Mouse (Mus musculus) ES-Bruce4 (cell line): ENCODE results near the gene Tubg2. TPM values are rescaled to one million over a fixed set of nuclear protein-coding genes. Genes with fewer than 3 reads are reported as not detected.

ENCODE experiments used
- H3K27ac ChIP-seq: 2 replicates; pipeline ENCODE4 v1.5.1; 2012; ENCODE audit warnings: low read length, inconsistent platforms; ENCODE audit not compliant: insufficient read depth
- H3K27me3 ChIP-seq: 2 replicates; pipeline ENCODE4 v1.6.1; 2012; ENCODE audit warnings: mild to moderate bottlenecking, low read length, inconsistent platforms; ENCODE audit not compliant: control insufficient read depth, poor library complexity, insufficient read depth, severe bottlenecking
- H3K36me3 ChIP-seq: 2 replicates; pipeline ENCODE4 v1.6.1; 2012; ENCODE audit warnings: inconsistent platforms, mild to moderate bottlenecking, low read length, moderate library complexity; ENCODE audit not compliant: control insufficient read depth, poor library complexity, insufficient read depth, severe bottlenecking
- H3K4me1 ChIP-seq: one replicate; pipeline ENCODE4 v1.8.1; 2011; ENCODE audit warnings: low read length; ENCODE audit not compliant: control insufficient read depth, insufficient read depth
- H3K4me3 ChIP-seq: 2 replicates; pipeline ENCODE4 v1.5.1; 2011; ENCODE audit warnings: low read depth, mild to moderate bottlenecking, low read length
- H3K9ac ChIP-seq: 2 replicates; pipeline ENCODE4 v1.6.1; 2012; ENCODE audit warnings: low read depth, mild to moderate bottlenecking, inconsistent platforms; ENCODE audit not compliant: poor library complexity, severe bottlenecking
- H3K9me3 ChIP-seq: replicated peaks from 2 replicates; pipeline ENCODE4 v1.6.1; 2012; ENCODE audit warnings: mild to moderate bottlenecking, low read length, inconsistent platforms; ENCODE audit not compliant: control insufficient read depth, poor library complexity, insufficient read depth, severe bottlenecking
- CTCF ChIP-seq: IDR thresholded peaks from one replicate; pipeline ENCODE4 v1.8.1; 2011; ENCODE audit warnings: low read depth, low read length
- EP300 ChIP-seq: IDR thresholded peaks from 2 replicates; pipeline ENCODE4 v1.6.1; 2011; ENCODE audit warnings: low read depth, low read length; ENCODE audit not compliant: insufficient read depth
- POLR2A ChIP-seq: IDR thresholded peaks from one replicate; pipeline ENCODE4 v1.8.1; 2011; ENCODE audit warnings: low read length; ENCODE audit not compliant: insufficient read depth
- polyA plus RNA-seq: library from polyadenylated mRNA; stranded (reverse); fragments of >200 nt; gene quantifications from 2 replicates; pipeline ENCODE4 v1.2.4, GENCODE M21; 2011; ENCODE audit warnings: low read depth; ENCODE audit not compliant: missing spikeins, insufficient read depth, insufficient read length

The Tubg2 gene
- polyA plus RNA-seq, 1 experiment: 1.9 TPM

- Histone ChIP-seq H3K9ac (no peak overlapping the region), H3K4me3 (no peak overlapping the region), H3K4me1 (no peaks in the 10 kb centered on the region), H3K27ac (no peak overlapping the region), H3K36me3 (no peaks in the 10 kb centered on the region), H3K27me3 (peaks cover 27% of the 10 kb centered on the region), H3K9me3 (no peaks in the 10 kb centered on the region)
- no peak for TF ChIP-seq CTCF
- no peak for TF ChIP-seq POLR2A
Observed at GRCm38 (mm10) chr11:101166357-101166756, 10.7 kb downstream of the Tubg2 start.

DNA sequence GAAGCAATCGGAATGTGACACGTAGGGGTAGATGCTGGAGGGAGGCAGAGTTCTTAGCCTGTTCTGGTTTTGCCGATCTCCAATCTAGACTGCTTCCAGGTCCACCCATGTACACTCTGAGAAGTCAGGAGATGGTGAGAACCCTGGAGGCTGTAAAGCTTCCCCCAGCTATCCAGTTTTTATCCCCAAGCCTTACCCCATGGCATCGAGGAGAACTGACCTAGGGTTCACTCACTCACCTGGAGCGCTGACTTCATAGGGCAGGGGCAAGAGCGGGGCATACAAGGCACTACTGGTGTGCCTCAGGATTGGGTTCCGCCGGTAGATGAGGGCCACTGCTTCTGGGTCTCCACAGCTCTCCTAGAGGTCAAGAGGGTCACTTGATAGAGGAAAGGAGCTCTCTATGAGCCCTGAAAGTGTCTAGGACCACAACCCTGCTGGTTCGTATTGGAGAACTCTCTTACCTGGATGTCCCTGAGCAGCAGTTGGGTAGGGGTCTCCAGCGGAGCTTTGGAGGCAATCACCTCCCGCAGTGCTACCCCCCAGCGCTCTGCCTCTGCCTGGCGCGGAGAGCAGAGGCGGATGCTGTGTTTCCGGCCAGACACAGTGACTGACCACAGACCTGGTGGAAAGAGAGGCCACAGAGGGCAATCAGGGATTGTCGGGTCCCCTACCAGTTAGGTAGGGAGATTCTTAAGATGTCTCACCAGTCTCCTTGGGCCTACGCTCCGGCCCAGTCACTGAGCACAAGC, 11.7 kb downstream of the Tubg2 start:
- Histone ChIP-seq H3K4me1 (no peaks in the 10 kb centered on the region), H3K27me3 (peaks cover 27% of the 10 kb centered on the region), H3K27ac (no peak overlapping the region), H3K4me3 (no peak overlapping the region), H3K9me3 (no peaks in the 10 kb centered on the region), H3K36me3 (no peaks in the 10 kb centered on the region), H3K9ac (no peak overlapping the region)
- no peak for TF ChIP-seq POLR2A
- TF ChIP-seq CTCF: no peak
- TF ChIP-seq EP300: no peak

DNA sequence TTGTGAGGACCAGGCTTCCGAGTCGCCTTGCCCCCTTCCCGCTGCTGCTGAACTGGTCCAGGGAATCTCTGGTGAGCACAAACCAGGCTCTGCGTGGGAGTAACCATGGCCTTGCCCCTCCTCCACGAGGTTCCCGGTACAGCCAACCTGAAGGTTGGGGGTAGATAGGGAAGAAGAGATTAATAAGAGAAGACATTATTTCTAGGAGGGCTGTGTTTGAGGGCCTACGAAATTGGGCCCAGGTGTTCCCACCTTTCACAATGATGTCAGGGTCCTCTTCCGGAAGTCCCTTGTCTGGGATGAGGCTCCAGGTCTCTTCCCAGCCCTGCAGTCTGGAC, 12.2 kb downstream of the Tubg2 start:
- Histone ChIP-seq H3K27ac (no peak overlapping the region), H3K27me3 (peaks cover 27% of the 10 kb centered on the region), H3K4me3 (no peak overlapping the region), H3K4me1 (no peaks in the 10 kb centered on the region), H3K9me3 (no peaks in the 10 kb centered on the region), H3K9ac (no peak overlapping the region), H3K36me3 (no peaks in the 10 kb centered on the region)
- TF ChIP-seq CTCF (no peak), POLR2A (no peak), EP300 (no peak)

DNA sequence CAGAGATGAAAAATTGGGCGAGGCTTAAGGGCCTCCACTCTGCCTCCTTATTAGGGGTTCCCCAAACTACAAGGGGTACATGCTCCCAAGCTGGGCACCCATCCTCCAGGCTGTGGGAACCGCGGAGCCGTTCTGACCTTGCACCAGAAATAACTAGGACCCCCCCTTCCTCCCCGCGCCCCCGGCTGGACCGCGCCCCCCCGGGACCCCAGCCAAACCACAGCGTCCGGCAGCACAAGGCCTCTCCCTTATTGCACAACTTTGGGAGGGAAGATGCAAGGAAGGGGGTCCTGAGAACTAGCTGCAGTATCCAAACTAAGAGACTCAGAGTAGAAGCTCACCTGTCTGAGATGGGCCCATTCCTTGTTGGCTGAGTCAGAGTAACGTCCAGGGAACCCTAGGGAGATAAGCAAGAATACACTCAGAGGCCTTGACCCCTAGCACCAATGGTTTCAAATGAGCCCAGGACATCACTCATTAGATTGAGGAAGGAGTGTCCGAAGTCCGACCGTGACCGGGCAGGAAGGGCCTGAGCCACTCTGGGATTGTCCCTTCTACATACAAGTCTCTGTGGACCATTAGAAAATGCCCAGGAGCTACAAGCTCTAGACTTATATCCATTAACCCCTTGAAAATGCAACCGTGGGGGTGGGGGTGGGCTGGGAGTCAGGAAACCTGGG, 12.7 kb downstream of the Tubg2 start:
- no peak overlapping the region for H3K4me3 ChIP-seq
- peaks cover 27% of the 10 kb centered on the region for H3K27me3 ChIP-seq
- no peak for TF ChIP-seq EP300
- no peaks in the 10 kb centered on the region for H3K9me3 ChIP-seq
- no peaks in the 10 kb centered on the region for H3K4me1 ChIP-seq
- no peak overlapping the region for H3K9ac ChIP-seq
- H3K27ac ChIP-seq: no peak overlapping the region
- no peaks in the 10 kb centered on the region for H3K36me3 ChIP-seq

DNA sequence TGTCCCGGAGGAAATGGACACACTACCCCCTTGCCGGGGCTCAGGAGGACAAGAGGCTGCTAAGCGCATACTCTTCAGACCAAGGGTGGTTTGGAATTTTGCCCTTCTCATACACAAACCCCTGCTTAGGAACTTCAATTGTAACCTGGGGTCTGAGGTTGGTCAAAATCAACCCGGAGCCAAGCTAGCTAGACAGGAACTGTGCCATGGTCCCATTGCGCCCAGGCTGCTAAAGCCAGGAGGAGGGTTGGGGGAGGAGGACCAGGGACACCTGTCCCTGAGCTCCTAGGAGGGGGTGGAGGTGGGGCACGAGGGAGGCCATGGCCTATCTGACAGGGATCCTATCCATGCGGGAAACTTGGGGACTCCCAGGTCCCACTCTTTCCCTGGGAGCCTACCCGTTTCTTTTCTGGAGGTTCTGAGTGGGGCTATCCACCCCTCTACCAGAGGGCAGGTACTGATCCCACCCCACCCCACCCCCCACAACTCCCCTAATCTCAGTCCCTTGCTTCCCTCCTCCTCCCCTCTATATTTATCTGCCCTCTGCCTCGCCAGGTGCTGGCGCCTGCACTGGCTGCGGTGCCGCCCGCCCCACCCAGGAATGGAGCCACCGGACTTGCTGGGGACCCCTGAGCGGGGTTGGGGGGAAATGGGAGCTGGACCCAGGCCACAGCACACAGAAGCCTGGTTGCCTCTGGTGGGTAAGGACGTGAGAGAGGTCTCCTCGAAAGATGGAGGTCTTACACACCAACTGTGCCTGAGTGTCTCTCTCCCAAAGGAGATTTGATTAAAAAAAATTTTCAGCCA, 13.8 kb downstream of the Tubg2 start:
- Histone ChIP-seq H3K4me3 (no peak overlapping the region), H3K27ac (no peak overlapping the region), H3K9me3 (no peaks in the 10 kb centered on the region), H3K27me3 (peaks cover 21% of the 10 kb centered on the region), H3K4me1 (no peaks in the 10 kb centered on the region), H3K36me3 (no peaks in the 10 kb centered on the region), H3K9ac (peak overlapping the region; percentile 66)
- no peak for TF ChIP-seq POLR2A

GRCm38 (mm10) chr11:101170354-101170810, 14.7 kb downstream of the Tubg2 start, which contains the start of gene Cntnap1:
Gene Cntnap1, plus strand, starts transcription at chr11:101170523.
- no peaks in the 10 kb centered on the region for H3K9me3 ChIP-seq

More at GRCm38 (mm10) chr11:101170354-101170810, 14.7 kb downstream of the Tubg2 start, which contains the start of gene Cntnap1:
- peaks cover 21% of the 10 kb centered on the region for H3K27me3 ChIP-seq
- H3K4me1 ChIP-seq: no peaks in the 10 kb centered on the region
- no peaks in the 10 kb centered on the region for H3K36me3 ChIP-seq
- H3K4me3 ChIP-seq: peak within 1 kb of the TSS; percentile 93
- no peak for TF ChIP-seq POLR2A
- TF ChIP-seq CTCF: no peak
- TF ChIP-seq EP300: no peak
- peak within 1 kb of the TSS; percentile 66 for H3K9ac ChIP-seq
- H3K27ac ChIP-seq: no peak within 1 kb of the TSS
